Mouse (Mus musculus): ENCODE measurements at regions not wholly inside any gene's neighbourhood (a gene's known extent, or its start where the extent isn't known, plus 50 kb on each side); places are given as distances from the start of the nearest gene placed in this dataset.

DNA sequence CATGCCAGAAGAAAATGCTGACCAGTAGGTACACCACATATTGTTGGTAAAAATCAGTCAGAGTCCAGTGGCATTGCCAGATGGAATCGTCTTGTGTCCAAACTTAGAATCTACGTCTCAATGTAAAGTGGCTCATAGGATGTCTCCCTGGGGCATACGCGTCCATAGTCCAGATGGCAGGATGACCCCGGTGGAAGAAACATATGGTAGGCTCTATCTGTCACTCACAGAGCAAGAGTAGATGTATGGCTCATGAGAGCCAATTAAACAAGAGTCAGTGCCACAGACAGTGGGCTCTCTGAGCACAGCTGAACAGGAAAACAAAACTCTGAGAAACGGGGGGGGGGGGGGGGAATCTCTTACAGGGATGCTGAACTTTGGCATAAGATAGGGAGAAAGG, 187.3 kb downstream of the Enc1 start:
- no peak for TF ChIP-seq CHD2 (IDR thresholded peaks at IDR 0.05; ENCODE audit: low read length)
- no peak for TF ChIP-seq ZC3H11A (IDR thresholded peaks at IDR 0.05; ENCODE audit: low read depth, low read length)
- no peak for TF ChIP-seq POLR2A (IDR thresholded peaks at IDR 0.05; ENCODE audit: control insufficient read depth in 1 of 2, insufficient read depth in 1 of 2, low read depth in 1 of 2, low read length in 2 of 2, poor library complexity in 1 of 2)
- TF ChIP-seq ZKSCAN1 (IDR thresholded peaks at IDR 0.05; ENCODE audit: low read depth, low read length) = no peak
- no peak for TF ChIP-seq CTCF (IDR thresholded peaks at IDR 0.05 in 2 of 3, conservative IDR thresholded peaks at IDR 0.05 in 1 of 3; ENCODE audit: control insufficient read depth in 1 of 3, insufficient read depth in 1 of 3, low read depth in 2 of 3, low read length in 3 of 3, poor library complexity in 1 of 3, severe bottlenecking in 1 of 3)
- TF ChIP-seq BHLHE40 (IDR thresholded peaks at IDR 0.05; ENCODE audit: borderline replicate concordance, low read depth, low read length) = no peak

All from MEL (cell line).